Mouse (Mus musculus) liver, adult 2 months (tissue): Measurements from ENCODE around the gene Nfkb1.

Experiments used
- CTCF ChIP-seq: fragments of 200-500 bp; IDR thresholded peaks from 2 replicates; pipeline ENCODE4 v1.5.1; 2011; ENCODE audit warnings: low read depth, low read length, control low read depth
- POLR2A ChIP-seq: fragments of 200-500 bp; IDR thresholded peaks from 2 replicates; pipeline ENCODE4 v1.6.1; 2011; ENCODE audit warnings: low read length, control low read depth; ENCODE audit not compliant: insufficient read depth; ENCODE audit errors: extremely low read depth

DNA sequence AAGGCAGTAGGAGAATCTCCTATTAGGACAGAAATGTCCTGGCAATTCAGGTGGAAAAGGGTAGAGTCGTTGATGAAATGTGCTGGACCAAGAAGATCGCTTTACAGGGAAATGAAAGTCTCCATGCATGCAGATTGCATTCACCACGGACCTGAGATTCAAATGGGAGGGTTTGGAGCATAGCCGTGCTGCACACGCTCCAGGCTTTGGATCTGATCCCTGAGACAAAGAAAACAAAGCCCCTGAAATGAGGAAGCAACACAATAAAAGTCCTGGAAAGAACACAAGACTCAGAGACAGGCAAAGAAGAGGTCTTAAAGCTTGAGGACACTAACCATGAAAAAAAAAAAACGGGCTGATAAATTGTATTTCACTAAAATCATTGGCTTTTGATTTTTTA is 136.2 kb downstream of the Nfkb1 start:
- TF ChIP-seq CTCF (no peak), POLR2A (no peak)
